Mouse (Mus musculus): ENCODE data around the gene Gpt2. TPM values are rescaled to one million over a fixed set of nuclear protein-coding genes. Genes with fewer than 3 reads are reported as not detected.

The Gpt2 gene
- polyA plus RNA-seq, 1 experiment from 2014 or later: 25.9 TPM

DNA sequence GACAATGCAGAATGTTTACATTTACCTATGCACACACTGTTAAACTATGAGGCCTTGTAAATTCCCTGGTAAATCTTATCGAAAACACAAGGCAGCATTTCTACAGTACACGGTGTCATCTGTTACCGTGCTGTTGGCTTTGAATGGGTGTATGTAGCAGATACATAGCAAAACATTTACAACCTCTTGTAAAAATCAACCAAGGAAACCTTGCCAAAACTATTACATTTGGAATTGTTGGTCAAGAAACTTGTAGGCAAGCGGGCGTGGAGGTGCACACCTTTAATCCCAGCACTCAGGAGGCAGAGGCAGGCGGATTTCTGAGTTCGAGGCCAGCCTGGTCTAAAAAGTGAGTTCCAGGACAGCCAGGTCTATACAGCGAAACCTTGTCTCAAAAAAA lies 71.0 kb downstream of the Gpt2 start:
- no peak overlapping the region for H3K27ac ChIP-seq
- no peaks in the 10 kb centered on the region for H3K27me3 ChIP-seq (replicated peaks)
- no peaks in the 10 kb centered on the region for H3K9me3 ChIP-seq
- no peak overlapping the region for H3K4me2 ChIP-seq
- no peak overlapping the region for H3K4me3 ChIP-seq (replicated peaks)
- no peak for ATAC-seq (ENCODE audit: insufficient read depth, low FRiP score, low read depth)
- WGBS: 90% methylated on average over 8 of the region's 8 CpGs
- no peaks in the 10 kb centered on the region for H3K4me1 ChIP-seq
- no peak overlapping the region for H3K9ac ChIP-seq
- H3K36me3 ChIP-seq: no peaks in the 10 kb centered on the region

DNA sequence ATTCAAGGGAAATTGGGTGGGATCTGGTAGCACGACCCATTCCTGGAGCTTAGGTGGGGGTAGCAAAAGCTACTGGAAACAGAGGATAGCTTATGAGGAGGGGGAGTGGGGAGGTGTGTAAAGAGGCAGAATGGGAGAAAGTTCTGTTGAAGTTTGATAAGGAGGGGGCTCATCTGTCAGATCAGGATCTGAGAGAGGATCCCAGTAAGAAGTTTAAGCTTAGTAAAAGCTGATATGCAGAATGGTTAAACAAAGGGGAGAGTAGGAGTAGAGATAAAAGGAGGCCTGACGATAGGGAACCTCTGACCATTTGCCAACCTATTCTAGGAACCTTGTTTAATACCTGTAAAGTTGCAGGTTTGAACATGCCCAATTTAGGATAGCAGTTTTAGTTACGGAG lies 72.8 kb downstream of the Gpt2 start:
- Histone ChIP-seq H3K4me1 (no peaks in the 10 kb centered on the region), H3K27ac (no peak overlapping the region), H3K9me3 (no peaks in the 10 kb centered on the region), H3K4me2 (no peak overlapping the region), H3K36me3 (no peaks in the 10 kb centered on the region), H3K27me3 (replicated peaks) (no peaks in the 10 kb centered on the region), H3K9ac (no peak overlapping the region), H3K4me3 (replicated peaks) (no peak overlapping the region)
- no peak for ATAC-seq (ENCODE audit: insufficient read depth, low FRiP score, low read depth)
- 65% methylated on average over 3 of the region's 3 CpGs for WGBS

DNA sequence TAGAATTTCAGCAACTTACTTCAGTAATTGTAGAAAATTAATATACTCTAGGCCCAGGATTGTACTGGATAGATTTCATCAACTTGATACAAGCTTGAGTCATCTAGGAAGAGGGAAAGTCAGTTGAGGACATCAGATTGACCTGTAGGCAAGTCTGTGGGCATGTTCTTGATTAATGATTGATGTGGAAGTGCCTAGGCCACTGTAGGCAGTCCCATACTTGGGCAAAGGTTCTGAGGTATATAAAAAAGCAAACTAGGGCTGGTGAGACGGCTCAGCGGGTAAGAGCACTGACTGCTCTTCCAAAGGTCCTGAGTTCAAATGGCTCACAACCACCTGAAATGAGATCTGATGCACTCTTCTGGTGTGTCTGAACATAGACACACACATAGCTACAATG lies 75.4 kb downstream of the Gpt2 start:
- Histone ChIP-seq H3K36me3 (no peaks in the 10 kb centered on the region), H3K4me1 (no peaks in the 10 kb centered on the region), H3K27me3 (replicated peaks) (no peaks in the 10 kb centered on the region), H3K27ac (no peak overlapping the region), H3K4me2 (no peak overlapping the region), H3K4me3 (replicated peaks) (no peak overlapping the region), H3K9ac (no peak overlapping the region), H3K9me3 (no peaks in the 10 kb centered on the region)
- ATAC-seq (ENCODE audit: insufficient read depth, low FRiP score, low read depth): no peak
- 96% methylated on average over 2 of the region's 2 CpGs for WGBS

DNA sequence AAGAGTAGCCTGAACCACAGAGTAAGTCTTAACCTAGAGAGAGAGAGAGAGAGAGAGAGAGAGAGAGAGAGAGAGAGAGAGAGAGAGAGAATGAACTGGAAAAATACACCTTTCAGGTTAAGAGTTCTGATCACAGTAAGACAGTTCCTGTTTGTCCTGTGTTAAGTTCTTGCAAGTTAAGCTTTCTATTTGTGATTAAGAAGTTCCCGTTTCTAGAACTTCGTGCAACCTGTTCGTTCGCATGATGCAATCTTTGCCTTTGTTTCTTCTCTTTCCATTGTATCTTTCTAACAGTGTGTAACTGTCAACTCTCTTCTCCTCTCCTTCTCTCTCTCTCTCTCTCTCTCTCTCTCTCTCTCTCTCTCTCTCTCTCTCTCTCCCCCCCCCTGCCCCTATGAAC lies 78.1 kb downstream of the Gpt2 start:
- no peaks in the 10 kb centered on the region for H3K9me3 ChIP-seq
- H3K4me2 ChIP-seq: no peak overlapping the region
- H3K36me3 ChIP-seq: no peaks in the 10 kb centered on the region
- no peaks in the 10 kb centered on the region for H3K4me1 ChIP-seq
- H3K4me3 ChIP-seq (replicated peaks): no peak overlapping the region
- ATAC-seq (ENCODE audit: insufficient read depth, low FRiP score, low read depth): no peak
- 71% methylated on average over 4 of the region's 4 CpGs for WGBS
- H3K27me3 ChIP-seq (replicated peaks): no peaks in the 10 kb centered on the region
- H3K9ac ChIP-seq: no peak overlapping the region
- no peak overlapping the region for H3K27ac ChIP-seq

DNA sequence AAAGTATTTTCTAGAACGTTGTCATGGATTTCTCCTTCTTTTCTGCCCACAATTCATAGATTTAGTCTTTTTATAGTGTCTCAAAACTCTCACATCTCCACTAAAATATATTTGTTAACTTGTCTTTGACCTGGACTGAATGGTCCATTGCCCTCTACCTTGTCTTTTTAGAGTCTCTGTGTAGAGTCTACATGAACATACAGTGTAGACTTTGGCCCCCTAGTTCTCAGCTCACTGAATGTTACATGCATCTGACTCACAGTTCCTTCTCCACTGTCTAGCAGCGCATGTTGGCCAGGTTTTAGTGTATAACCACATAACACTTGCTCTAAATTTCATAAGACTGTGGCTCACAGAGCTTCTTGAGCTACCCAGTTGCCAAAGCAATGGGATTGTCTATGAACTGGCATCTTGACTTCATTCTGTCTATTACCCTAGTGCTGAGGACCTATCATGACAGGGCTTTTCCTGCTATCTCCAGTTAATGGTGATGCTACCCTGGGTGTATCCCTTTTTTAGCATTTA lies 81.7 kb downstream of the Gpt2 start:
- no peak for ATAC-seq (ENCODE audit: insufficient read depth, low FRiP score, low read depth)

More for the DNA sequence above, 81.7 kb downstream of the Gpt2 start:
- no peak overlapping the region for H3K4me2 ChIP-seq
- 81% methylated on average over 2 of the region's 2 CpGs for WGBS
- H3K4me1 ChIP-seq: no peaks in the 10 kb centered on the region
- no peaks in the 10 kb centered on the region for H3K27me3 ChIP-seq (replicated peaks)
- no peak overlapping the region for H3K9ac ChIP-seq
- no peaks in the 10 kb centered on the region for H3K9me3 ChIP-seq
- H3K4me3 ChIP-seq (replicated peaks): no peak overlapping the region
- no peaks in the 10 kb centered on the region for H3K36me3 ChIP-seq
- H3K27ac ChIP-seq: no peak overlapping the region

Other genes starting within 250 kb of the Gpt2 start
- gene Orc6, start 192.9 kb upstream of the Gpt2 start, polyA plus RNA-seq (2015; fragmentation: Nextera tagmentation; extraction: Ambion mirVana): 93.6 and 95.4 TPM in 2 replicates
- gene Vps35, start 192.8 kb upstream of the Gpt2 start, polyA plus RNA-seq (2015; fragmentation: Nextera tagmentation; extraction: Ambion mirVana): 131 and 144 TPM in 2 replicates
- gene Mylk3, start 106.2 kb upstream of the Gpt2 start, polyA plus RNA-seq (2015; fragmentation: Nextera tagmentation; extraction: Ambion mirVana): 5.6 and 7.2 TPM in 2 replicates
- gene 4921524J17Rik, start 59.7 kb upstream of the Gpt2 start, polyA plus RNA-seq (2015; fragmentation: Nextera tagmentation; extraction: Ambion mirVana): 37.7 and 38.3 TPM in 2 replicates
- gene Dnaja2, start 62.8 kb downstream of the Gpt2 start, polyA plus RNA-seq (2015; fragmentation: Nextera tagmentation; extraction: Ambion mirVana): 146 and 156 TPM in 2 replicates
- gene Neto2, start 208.3 kb downstream of the Gpt2 start, polyA plus RNA-seq (2015; fragmentation: Nextera tagmentation; extraction: Ambion mirVana): 6.0 and 6.7 TPM in 2 replicates